Mouse (Mus musculus) E14TG2a.4 (cell line): ENCODE measurements at regions not wholly inside any gene's neighbourhood (a gene's known extent, or its start where the extent isn't known, plus 50 kb on each side); places are given as distances from the start of the nearest gene placed in this dataset.

ENCODE experiments used
- CTCF ChIP-seq: conservative IDR thresholded peaks from 2 replicates; pipeline ENCODE4 v1.5.1; 2014; ENCODE audit warnings: low read length
- NANOG ChIP-seq: IDR thresholded peaks from 2 replicates; pipeline ENCODE4 v1.6.1; 2014; ENCODE audit warnings: borderline replicate concordance, low read length, mixed read lengths
- POU5F1 ChIP-seq: IDR thresholded peaks from 2 replicates; pipeline ENCODE4 v1.6.1; 2014; ENCODE audit warnings: low read length, borderline replicate concordance

GRCm38 (mm10) chr16:95815966-95816365 lies 114.1 kb downstream of the Ets2 start:
- no peak for TF ChIP-seq CTCF
- TF ChIP-seq POU5F1, result no peak
- TF ChIP-seq NANOG, result no peak
